Mouse (Mus musculus): ENCODE measurements around the gene Abca13. TPM values are rescaled to one million over a fixed set of nuclear protein-coding genes. Genes with fewer than 3 reads are reported as not detected.
"Not testable (repeated sequence)": the region's sequence is repeated elsewhere in the genome, so short reads cannot be mapped to it uniquely, and the experiment has no call there.

The Abca13 gene
- polyA plus RNA-seq, 2 experiments: 0.10 to 0.11 TPM

- Histone ChIP-seq H3K27ac (no peak overlapping the region), H3K36me3 (replicated peaks; ENCODE audit: control insufficient read depth, insufficient read depth, low read depth) (no peaks in the 10 kb centered on the region), H3K27me3 (ENCODE audit: control insufficient read depth, insufficient read depth, low read length) (no peaks in the 10 kb centered on the region), H3K4me1 (replicated peaks; ENCODE audit: control insufficient read depth in 2 of 2, insufficient read depth in 2 of 2, low read length in 1 of 2) (no peaks in the 10 kb centered on the region), H3K4me3 (ENCODE audit: insufficient read depth in 1 of 2, low read depth in 2 of 2, low read length in 2 of 2) (no peak overlapping the region), H3K9me3 (ENCODE audit: control insufficient read depth, low read length) (no peaks in the 10 kb centered on the region), H3K4me2 (ENCODE audit: low read depth) (no peak overlapping the region), H3K9ac (replicated peaks) (no peak overlapping the region)
- 59% methylated on average over 1 of the region's 1 CpGs for WGBS (ENCODE audit: insufficient replicate concordance)
- no peak for TF ChIP-seq EP300 (IDR thresholded peaks at IDR 0.05; ENCODE audit: low read depth)
- no peak for ATAC-seq (ENCODE audit: insufficient read depth)
- DNase-seq (ENCODE audit: low read depth in 3 of 3, low spot score in 3 of 3): no peak
Measured at GRCm38 (mm10) chr11:9221646-9222045, 29.9 kb downstream of the Abca13 start.

GRCm38 (mm10) chr11:9226399-9226798 is 34.7 kb downstream of the Abca13 start:
- no peak overlapping the region for H3K4me2 ChIP-seq (ENCODE audit: low read depth)
- H3K27ac ChIP-seq: no peak overlapping the region
- H3K4me1 ChIP-seq (replicated peaks; ENCODE audit: control insufficient read depth in 2 of 2, insufficient read depth in 2 of 2, low read length in 1 of 2): no peaks in the 10 kb centered on the region
- TF ChIP-seq EP300 (IDR thresholded peaks at IDR 0.05; ENCODE audit: low read depth) (no peak), CTCF (IDR thresholded peaks at IDR 0.05; ENCODE audit: low read depth) (no peak)
- no peak overlapping the region for H3K9ac ChIP-seq (replicated peaks)
- H3K27me3 ChIP-seq (ENCODE audit: control insufficient read depth, insufficient read depth, low read length): no peaks in the 10 kb centered on the region
- no peak overlapping the region for H3K4me3 ChIP-seq (ENCODE audit: insufficient read depth in 1 of 2, low read depth in 2 of 2, low read length in 2 of 2)
- 35% methylated on average over 4 of the region's 4 CpGs for WGBS (ENCODE audit: insufficient replicate concordance)
- ATAC-seq (ENCODE audit: insufficient read depth): no peak
- DNase-seq (ENCODE audit: low read depth in 3 of 3, low spot score in 3 of 3): no peak
- H3K36me3 ChIP-seq (replicated peaks; ENCODE audit: control insufficient read depth, insufficient read depth, low read depth): no peaks in the 10 kb centered on the region
- no peaks in the 10 kb centered on the region for H3K9me3 ChIP-seq (ENCODE audit: control insufficient read depth, low read length)

GRCm38 (mm10) chr11:9249627-9250026 is 57.9 kb downstream of the Abca13 start:
- not testable (repeated sequence) for DNase-seq (ENCODE audit: low read depth in 3 of 3, low spot score in 3 of 3); H3K27me3 ChIP-seq (ENCODE audit: control insufficient read depth, insufficient read depth, low read length); H3K4me2 ChIP-seq (ENCODE audit: low read depth); H3K27ac ChIP-seq; H3K36me3 ChIP-seq (replicated peaks; ENCODE audit: control insufficient read depth, insufficient read depth, low read depth); H3K9me3 ChIP-seq (ENCODE audit: control insufficient read depth, low read length); H3K4me3 ChIP-seq (ENCODE audit: insufficient read depth in 1 of 2, low read depth in 2 of 2, low read length in 2 of 2); H3K9ac ChIP-seq (replicated peaks); ATAC-seq (ENCODE audit: insufficient read depth); H3K4me1 ChIP-seq (replicated peaks; ENCODE audit: control insufficient read depth in 2 of 2, insufficient read depth in 2 of 2, low read length in 1 of 2)
- WGBS (ENCODE audit: insufficient replicate concordance): 51% methylated on average over 5 of the region's 5 CpGs
- 0 out of 2 replicates have a peak, but pooled peaks have one; percentile 25 for TF ChIP-seq CTCF (IDR thresholded peaks at IDR 0.05; ENCODE audit: low read depth)

- WGBS (ENCODE audit: insufficient replicate concordance): 56% methylated on average over 3 of the region's 3 CpGs
- not testable (repeated sequence) for H3K9me3 ChIP-seq (ENCODE audit: control insufficient read depth, low read length); H3K27ac ChIP-seq; DNase-seq (ENCODE audit: low read depth in 3 of 3, low spot score in 3 of 3); H3K4me3 ChIP-seq (ENCODE audit: insufficient read depth in 1 of 2, low read depth in 2 of 2, low read length in 2 of 2); ATAC-seq (ENCODE audit: insufficient read depth); H3K4me1 ChIP-seq (replicated peaks; ENCODE audit: control insufficient read depth in 2 of 2, insufficient read depth in 2 of 2, low read length in 1 of 2); H3K36me3 ChIP-seq (replicated peaks; ENCODE audit: control insufficient read depth, insufficient read depth, low read depth); H3K9ac ChIP-seq (replicated peaks); H3K27me3 ChIP-seq (ENCODE audit: control insufficient read depth, insufficient read depth, low read length); H3K4me2 ChIP-seq (ENCODE audit: low read depth)
Measured at GRCm38 (mm10) chr11:9263072-9263471, 71.3 kb downstream of the Abca13 start.

- H3K9ac ChIP-seq (replicated peaks): no peak overlapping the region
- WGBS (ENCODE audit: insufficient replicate concordance): 56% methylated on average over 3 of the region's 3 CpGs
- H3K4me3 ChIP-seq (ENCODE audit: insufficient read depth in 1 of 2, low read depth in 2 of 2, low read length in 2 of 2): no peak overlapping the region
- no peak overlapping the region for H3K4me2 ChIP-seq (ENCODE audit: low read depth)
- no peak overlapping the region for H3K27ac ChIP-seq
- no peaks in the 10 kb centered on the region for H3K27me3 ChIP-seq (ENCODE audit: control insufficient read depth, insufficient read depth, low read length)
- H3K36me3 ChIP-seq (replicated peaks; ENCODE audit: control insufficient read depth, insufficient read depth, low read depth): no peaks in the 10 kb centered on the region
- DNase-seq (ENCODE audit: low read depth in 3 of 3, low spot score in 3 of 3): no peak
- no peaks in the 10 kb centered on the region for H3K9me3 ChIP-seq (ENCODE audit: control insufficient read depth, low read length)
- ATAC-seq (ENCODE audit: insufficient read depth): no peak
- H3K4me1 ChIP-seq (replicated peaks; ENCODE audit: control insufficient read depth in 2 of 2, insufficient read depth in 2 of 2, low read length in 1 of 2): no peaks in the 10 kb centered on the region
- no peak for TF ChIP-seq CTCF (IDR thresholded peaks at IDR 0.05; ENCODE audit: low read depth)
- TF ChIP-seq EP300 (IDR thresholded peaks at IDR 0.05; ENCODE audit: low read depth): no peak
Measured at GRCm38 (mm10) chr11:9269090-9269489, 77.3 kb downstream of the Abca13 start.

GRCm38 (mm10) chr11:9285204-9285603 is 93.5 kb downstream of the Abca13 start:
- no peak for TF ChIP-seq EP300 (IDR thresholded peaks at IDR 0.05; ENCODE audit: low read depth)
- no peak for TF ChIP-seq CTCF (IDR thresholded peaks at IDR 0.05; ENCODE audit: low read depth)
- no peaks in the 10 kb centered on the region for H3K27me3 ChIP-seq (ENCODE audit: control insufficient read depth, insufficient read depth, low read length)
- no peaks in the 10 kb centered on the region for H3K4me1 ChIP-seq (replicated peaks; ENCODE audit: control insufficient read depth in 2 of 2, insufficient read depth in 2 of 2, low read length in 1 of 2)
- WGBS (ENCODE audit: insufficient replicate concordance): 19% methylated on average over 3 of the region's 3 CpGs
- H3K27ac ChIP-seq: no peak overlapping the region
- no peaks in the 10 kb centered on the region for H3K36me3 ChIP-seq (replicated peaks; ENCODE audit: control insufficient read depth, insufficient read depth, low read depth)
- no peak overlapping the region for H3K4me3 ChIP-seq (ENCODE audit: insufficient read depth in 1 of 2, low read depth in 2 of 2, low read length in 2 of 2)
- no peak for DNase-seq (ENCODE audit: low read depth in 3 of 3, low spot score in 3 of 3)
- H3K9me3 ChIP-seq (ENCODE audit: control insufficient read depth, low read length): no peaks in the 10 kb centered on the region
- no peak overlapping the region for H3K4me2 ChIP-seq (ENCODE audit: low read depth)
- no peak overlapping the region for H3K9ac ChIP-seq (replicated peaks)
- no peak for ATAC-seq (ENCODE audit: insufficient read depth)

Data from liver, embryonic 14.5 days (tissue).